Mouse (Mus musculus): Measurements from ENCODE around the gene Lce1f.
"Not testable (repeated sequence)": the region's sequence is repeated elsewhere in the genome, so short reads cannot be mapped to it uniquely, and the experiment has no call there.

Lce1f gene

DNA sequence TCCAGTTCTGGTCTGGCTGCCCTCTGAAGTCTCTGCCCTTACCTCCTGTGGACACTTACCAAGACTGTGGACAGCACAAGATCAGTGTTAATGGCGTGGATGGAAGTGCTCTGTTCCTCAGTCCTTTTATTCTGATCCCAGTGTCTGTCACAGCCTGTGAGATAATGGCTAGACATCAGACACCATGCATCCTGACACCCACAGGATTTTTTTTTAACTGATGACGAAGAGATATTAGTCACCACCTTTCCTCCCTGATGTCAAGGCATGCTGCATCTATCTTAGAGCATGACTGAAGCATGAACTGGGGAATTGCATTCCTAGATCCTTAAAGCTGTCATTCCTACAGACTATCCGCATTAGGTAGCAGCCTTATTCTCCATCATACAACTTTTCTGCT lies at the start of gene Lce1f:
Lce1f (minus strand) TSS at position 101 of the 400 bp plus-strand sequence.
- in situ Hi-C loops (cut with MboI), result no loop called here

DNA sequence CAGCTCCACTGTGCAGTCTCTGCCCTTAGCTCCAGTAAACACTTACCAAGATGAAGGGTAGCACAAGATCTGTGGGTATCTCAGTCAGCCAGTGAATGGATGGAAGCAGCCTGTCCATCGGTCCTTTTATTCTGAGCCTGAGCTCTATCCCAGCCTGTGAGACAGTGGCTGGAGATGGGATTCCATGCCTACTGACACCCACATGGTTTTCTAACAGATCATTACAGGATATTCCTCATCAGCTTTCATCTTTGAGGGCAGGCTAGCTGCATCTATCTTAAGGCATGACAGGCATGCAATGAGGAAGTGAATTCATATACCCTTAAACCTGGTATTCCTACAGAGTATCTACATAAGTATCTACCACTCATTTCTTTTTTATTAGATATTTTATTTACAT lies 44.8 kb upstream of the Lce1f start, which contains the start of gene Lce1h:
Lce1h (minus strand) TSS at position 101 of the 400 bp plus-strand sequence.
- in situ Hi-C loops (cut with MboI), result no loop called here

DNA sequence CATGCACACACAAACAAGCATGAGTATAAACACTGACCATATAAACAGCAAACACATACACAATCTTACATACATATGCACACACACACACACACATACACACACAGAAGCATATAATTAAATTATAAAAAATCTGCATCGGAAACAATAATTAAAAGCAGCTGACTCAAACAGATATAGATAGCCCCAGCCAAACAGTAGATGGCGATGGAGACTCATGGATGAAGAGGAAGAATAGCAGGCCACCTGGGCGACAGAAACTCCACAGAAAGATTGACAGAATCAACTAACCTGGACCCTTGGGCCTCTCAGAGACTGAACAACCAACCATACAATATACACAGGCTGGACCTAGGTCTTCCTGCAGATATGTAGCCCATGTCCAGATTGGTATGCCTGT lies 33.0 kb upstream of the Lce1f start:
- in situ Hi-C loops (cut with MboI), result no loop called here

DNA sequence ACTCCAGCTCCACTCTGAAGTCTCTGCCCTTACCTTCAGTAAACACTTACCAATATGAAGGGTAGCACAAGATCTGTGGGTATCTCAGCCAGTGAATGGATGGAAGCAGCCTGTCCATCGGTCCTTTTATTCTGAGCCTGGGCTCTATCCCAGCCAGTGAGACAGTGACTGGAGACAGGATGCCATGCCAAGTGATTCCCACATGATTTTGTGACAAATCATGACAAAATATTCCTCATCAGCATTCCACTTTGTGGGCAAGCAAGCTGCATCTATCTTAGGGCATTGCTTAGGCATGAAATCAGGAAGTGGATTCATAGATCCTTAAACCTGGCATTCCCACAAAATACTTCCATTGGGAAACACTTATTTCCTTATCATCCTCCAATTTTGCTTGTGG lies 32.1 kb upstream of the Lce1f start, which contains the start of gene Lce1g:
Lce1g (minus strand) TSS at position 101 of the 400 bp plus-strand sequence.
- in situ Hi-C loops (cut with MboI), result no loop called here

DNA sequence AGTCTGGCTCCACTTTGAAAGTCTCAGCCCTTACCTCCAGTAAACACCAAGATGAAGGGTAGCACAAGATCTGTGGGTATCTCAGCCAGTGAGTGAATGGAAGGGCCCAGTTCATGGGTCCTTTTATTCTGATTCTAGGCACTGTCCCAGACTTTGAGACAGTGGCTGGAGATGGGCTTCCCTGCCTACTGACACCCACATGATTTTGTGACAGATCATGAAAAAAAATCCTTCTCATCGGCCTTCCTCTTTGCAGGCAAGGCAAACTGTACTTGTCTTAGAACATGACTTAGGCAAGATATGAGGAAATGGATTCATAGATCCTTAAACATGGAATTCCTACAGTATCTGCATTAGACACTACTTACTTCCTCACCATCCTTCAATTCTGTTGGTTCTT lies 18.8 kb upstream of the Lce1f start, which contains the start of gene Gm38119:
Gm38119 (minus strand) TSS at position 101 of the 400 bp plus-strand sequence.
- in situ Hi-C loops (cut with MboI), result no loop called here

DNA sequence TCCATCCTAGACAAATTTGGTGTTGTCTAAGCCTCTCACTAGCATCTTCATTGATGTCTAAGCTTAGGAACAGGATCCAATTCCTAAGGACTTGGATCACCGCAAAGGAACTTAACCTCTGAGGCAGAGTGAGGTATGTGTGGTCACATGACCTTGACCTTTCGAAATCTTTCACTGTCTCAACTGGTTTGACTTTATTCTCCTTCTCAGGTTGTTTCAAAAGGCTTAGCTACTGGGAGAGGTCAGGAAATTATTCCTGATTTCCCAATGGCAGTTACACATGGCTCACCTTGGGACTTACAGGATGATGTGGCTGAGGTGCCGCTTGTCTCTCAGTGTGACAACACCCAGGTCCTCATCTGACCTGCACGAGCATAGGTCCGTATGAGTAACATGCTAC lies 2.5 kb upstream of the Lce1f start:
- in situ Hi-C loops (cut with MboI), result no loop called here

DNA sequence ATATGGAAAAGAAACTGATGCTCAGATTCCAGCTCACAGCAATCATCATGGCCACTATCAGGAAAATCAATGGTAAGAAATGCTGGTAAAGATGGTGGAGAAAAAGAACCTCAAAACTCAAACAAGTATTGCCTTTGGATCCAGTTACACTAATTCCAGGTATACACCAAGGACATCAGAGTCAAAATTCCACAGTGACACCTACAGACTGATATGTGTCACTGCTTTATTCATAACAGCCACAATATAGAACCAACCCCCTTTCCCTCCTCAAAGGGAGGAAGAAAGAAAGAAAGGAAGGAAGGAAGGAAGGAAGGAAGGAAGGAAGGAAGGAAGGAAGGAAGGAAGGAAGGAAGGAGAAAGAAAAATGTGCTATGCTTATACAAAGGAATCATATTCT lies 5.0 kb downstream of the Lce1f start:
- in situ Hi-C loops (cut with MboI), result no loop called here

DNA sequence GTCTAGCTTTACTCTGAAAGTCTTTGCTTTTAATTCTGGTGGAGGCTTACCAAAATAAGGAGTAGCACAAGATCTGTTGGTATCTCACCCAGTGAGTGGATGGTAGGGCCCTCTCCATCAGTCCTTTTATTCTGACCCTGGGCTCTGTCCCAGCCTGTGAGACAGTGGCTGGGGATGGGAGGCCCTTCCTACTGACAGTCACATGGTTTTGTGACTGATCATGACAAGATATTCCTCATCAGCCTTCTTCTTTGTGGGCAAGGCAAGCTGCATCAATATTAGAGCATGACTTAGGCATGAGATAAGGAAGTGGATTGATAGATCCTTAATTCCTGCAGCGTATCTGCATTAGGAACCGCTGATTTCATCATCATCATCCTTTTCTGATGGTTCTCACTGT lies 11.2 kb downstream of the Lce1f start, which contains the start of gene Lce1e:
Lce1e (minus strand) TSS at position 101 of the 400 bp plus-strand sequence.
- in situ Hi-C loops (cut with MboI), result no loop called here

DNA sequence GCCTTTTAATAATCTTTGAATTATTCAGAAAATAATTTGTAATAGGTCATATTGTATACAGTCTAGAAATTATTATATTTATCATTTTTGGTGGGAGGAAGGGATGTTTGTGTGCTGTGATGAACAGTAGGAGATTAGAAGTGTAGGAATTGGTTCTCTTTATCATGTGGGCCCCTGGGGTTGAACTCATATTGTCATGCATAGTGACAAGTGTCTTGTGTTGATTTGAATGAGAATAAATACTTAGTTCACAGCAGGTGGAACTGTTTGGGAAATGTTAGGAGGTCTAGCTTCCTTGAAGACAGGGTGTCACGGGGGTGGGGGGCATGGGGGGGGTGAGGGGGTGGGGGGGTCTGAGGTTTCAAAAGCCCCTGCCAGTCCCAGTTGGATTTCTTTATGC lies 25.5 kb downstream of the Lce1f start:
- in situ Hi-C loops (cut with MboI), result no loop called here

DNA sequence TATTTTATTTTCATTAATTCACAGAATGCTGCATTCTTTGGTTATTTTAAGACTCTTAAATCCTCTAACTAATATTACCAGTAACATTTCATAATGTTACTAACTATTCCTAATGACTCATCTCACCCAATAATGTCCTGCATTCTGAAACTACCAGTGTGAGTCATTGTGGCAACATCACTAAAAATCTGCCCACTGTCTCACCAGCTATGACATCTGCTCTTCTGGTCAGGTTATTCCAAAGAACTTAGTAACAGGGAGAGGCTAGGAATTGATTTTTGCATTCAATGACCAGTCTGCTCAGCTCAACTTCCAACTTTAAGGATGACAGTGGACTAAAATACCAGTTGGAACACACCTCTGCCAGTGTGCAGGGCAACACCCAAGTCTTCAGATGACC lies 28.5 kb downstream of the Lce1f start:
- in situ Hi-C loops (cut with MboI), result no loop called here

DNA sequence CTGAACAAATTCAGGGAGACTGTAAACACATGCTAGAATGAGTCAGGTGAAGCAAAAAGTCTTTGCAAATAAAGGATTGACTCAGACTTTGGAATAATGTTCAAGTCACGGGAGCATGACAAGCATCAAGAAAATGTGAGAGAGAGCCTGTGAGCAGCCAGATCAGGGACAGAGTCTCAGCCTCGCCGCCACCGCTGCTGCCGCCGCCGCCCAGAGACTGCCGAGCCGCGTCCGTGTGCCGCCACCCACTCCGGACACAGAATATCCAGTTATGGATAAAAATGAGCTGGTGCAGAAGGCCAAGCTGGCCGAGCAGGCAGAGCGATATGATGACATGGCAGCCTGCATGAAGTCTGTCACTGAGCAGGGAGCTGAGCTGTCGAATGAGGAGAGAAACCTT lies 31.0 kb downstream of the Lce1f start:
- in situ Hi-C loops (cut with MboI), result not testable (repeated sequence)

DNA sequence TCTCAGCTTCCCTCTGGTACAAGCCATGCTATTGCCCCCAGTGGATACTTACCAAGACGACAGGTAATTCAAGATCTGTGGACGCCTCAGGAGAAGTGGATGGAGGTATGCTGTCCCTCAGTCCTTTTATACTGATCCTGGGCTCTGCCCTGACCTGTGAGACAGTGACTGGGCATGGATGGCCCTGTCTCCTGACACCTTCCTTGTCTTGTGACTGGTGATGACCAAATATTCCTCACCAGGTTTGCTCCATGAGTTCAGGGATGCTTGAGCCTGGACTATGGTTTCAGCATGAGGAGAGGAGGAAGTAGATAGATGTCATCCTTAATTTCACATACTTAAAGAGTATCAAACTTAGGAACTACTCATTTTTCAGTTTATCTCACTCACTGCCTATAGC lies 33.0 kb downstream of the Lce1f start, which contains the start of gene Lce1d:
Lce1d (minus strand) TSS at position 101 of the 400 bp plus-strand sequence.
- in situ Hi-C loops (cut with MboI), result no loop called here

DNA sequence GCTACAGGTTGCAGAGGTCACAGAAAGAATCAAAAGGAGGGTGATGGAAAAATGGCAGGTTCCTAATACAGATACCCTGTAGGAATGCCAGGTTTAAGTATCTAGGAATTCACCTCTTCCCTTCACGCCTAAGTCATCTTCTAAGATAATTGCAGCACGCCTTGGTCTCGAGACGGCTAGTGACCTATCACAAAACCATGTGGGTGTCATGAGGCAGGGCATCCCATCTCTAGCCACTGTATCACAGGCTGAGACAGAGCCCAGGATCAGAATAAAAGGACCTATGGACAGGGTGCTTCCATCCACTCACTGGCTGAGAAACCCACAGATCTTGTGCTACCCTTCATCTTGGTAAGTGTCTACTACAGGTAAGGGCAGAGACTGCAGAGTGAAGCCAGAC lies 41.2 kb downstream of the Lce1f start, which contains the start of gene Lce1c:
Lce1c (plus strand) TSS at position 301 of the 400 bp plus-strand sequence.
- in situ Hi-C loops (cut with MboI), result no loop called here

DNA sequence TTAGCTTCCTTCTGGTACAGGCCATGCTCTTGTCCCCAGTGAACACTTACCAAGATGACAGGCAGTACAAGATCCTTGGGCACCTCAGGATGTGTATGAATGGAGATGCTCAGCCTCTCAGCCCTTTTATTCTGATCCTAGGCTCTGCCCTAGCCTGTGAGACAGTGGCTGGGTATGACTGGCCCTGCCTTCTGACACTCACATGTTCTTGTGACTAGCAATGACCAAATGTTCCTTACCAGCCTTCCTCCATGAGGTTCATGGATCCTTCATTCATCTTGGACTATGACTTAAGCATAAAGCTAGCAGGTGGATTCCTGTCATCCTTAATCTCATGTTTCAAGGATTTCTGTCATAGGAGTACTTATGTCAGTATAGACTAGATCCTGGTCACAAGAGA lies 49.9 kb downstream of the Lce1f start, which contains the start of gene Lce1a2:
Lce1a2 (minus strand) TSS at position 101 of the 400 bp plus-strand sequence.
- in situ Hi-C loops (cut with MboI), result no loop called here

All from mature B cell (primary cell).